Mouse (Mus musculus) thymus, postnatal 36 days (tissue): Measurements from ENCODE around the gene P3h3.
"Not testable (repeated sequence)": the region's sequence is repeated elsewhere in the genome, so short reads cannot be mapped to it uniquely, and the experiment has no call there.

Source experiments
- DNase-seq, 2 experiments: peaks; one replicate each; pipeline ENCODE4 v3.0.0; 2022; ENCODE audit warnings: mixed read lengths in 2 of 2

The P3h3 gene

GRCm38 (mm10) chr6:124856916-124857839 is at the start of gene P3h3:
P3h3 (minus strand) TSS chr6:124857752.
- peak; percentile 82 to 85 for DNase-seq

- DNase-seq = no peak
These were observed 47.7 kb upstream of the P3h3 start for GRCm38 (mm10) chr6:124904991-124905860.

- peak in 1 of 2 experiments; percentile 66 for DNase-seq
These were observed 46.8 kb upstream of the P3h3 start for GRCm38 (mm10) chr6:124904161-124904981.

GRCm38 (mm10) chr6:124903580-124904151 is 46.1 kb upstream of the P3h3 start:
- DNase-seq = peak; percentile 98 to 99

GRCm38 (mm10) chr6:124901851-124902250 is 44.3 kb upstream of the P3h3 start:
- peak in 1 of 2 experiments; percentile 47 for DNase-seq

- DNase-seq = peak; percentile 61 to 63
These were observed 43.4 kb upstream of the P3h3 start for GRCm38 (mm10) chr6:124900801-124901480.

- peak; percentile 85 to 93 for DNase-seq
These were observed 42.7 kb upstream of the P3h3 start for GRCm38 (mm10) chr6:124900056-124900800.

GRCm38 (mm10) chr6:124898359-124898758 is 40.8 kb upstream of the P3h3 start:
- DNase-seq = peak in 1 of 2 experiments; percentile 54

- not testable (repeated sequence) for DNase-seq
These were observed 36.6 kb upstream of the P3h3 start for GRCm38 (mm10) chr6:124894113-124894512.

GRCm38 (mm10) chr6:124890997-124891396 is 33.4 kb upstream of the P3h3 start:
- DNase-seq = no peak

GRCm38 (mm10) chr6:124888555-124889125 is 31.1 kb upstream of the P3h3 start:
- peak in 1 of 2 experiments; percentile 51 for DNase-seq

- DNase-seq = peak; percentile 54 to 68
These were observed 30.4 kb upstream of the P3h3 start, which contains the start of gene Cd4 for GRCm38 (mm10) chr6:124887986-124888385. Cd4 (minus strand) TSS chr6:124888221.

- DNase-seq = peak; percentile 72 to 79
These were observed 28.4 kb upstream of the P3h3 start for GRCm38 (mm10) chr6:124885956-124886381.

GRCm38 (mm10) chr6:124884714-124885500 is 27.4 kb upstream of the P3h3 start:
- peak; percentile 69 to 84 for DNase-seq

- no peak for DNase-seq
These were observed 25.8 kb upstream of the P3h3 start for GRCm38 (mm10) chr6:124883351-124883750.

- no peak for DNase-seq
These were observed 24.3 kb upstream of the P3h3 start for GRCm38 (mm10) chr6:124881821-124882220.

GRCm38 (mm10) chr6:124879390-124879789 is 21.8 kb upstream of the P3h3 start:
- peak; percentile 70 to 84 for DNase-seq

- no peak for DNase-seq
These were observed 16.8 kb upstream of the P3h3 start for GRCm38 (mm10) chr6:124874348-124874747.

GRCm38 (mm10) chr6:124866560-124866959 is 9.0 kb upstream of the P3h3 start:
- no peak for DNase-seq
